Mouse (Mus musculus): Measurements from ENCODE around the gene Sulf2. TPM values are rescaled to one million over a fixed set of nuclear protein-coding genes. Genes with fewer than 3 reads are reported as not detected.

Sulf2 gene
- polyA plus RNA-seq, 1 experiment from 2014 or later: 68.4 TPM

- H3K36me3 ChIP-seq (ENCODE audit: control insufficient read depth, insufficient read depth, low read length): peaks cover 6% of the 10 kb centered on the region
- ATAC-seq: no peak
Observed at GRCm38 (mm10) chr2:166082661-166083060, 72.8 kb downstream of the Sulf2 start.

GRCm38 (mm10) chr2:166082193-166082592 lies 73.3 kb downstream of the Sulf2 start:
- Histone ChIP-seq H3K27me3 (replicated peaks; ENCODE audit: control insufficient read depth, insufficient read depth, low read length) (no peaks in the 10 kb centered on the region), H3K4me1 (ENCODE audit: control insufficient read depth, insufficient read depth, low read length) (peaks cover 19% of the 10 kb centered on the region), H3K4me2 (ENCODE audit: low read depth, low read length) (no peak overlapping the region), H3K36me3 (ENCODE audit: control insufficient read depth, insufficient read depth, low read length) (peaks cover 6% of the 10 kb centered on the region), H3K9me3 (ENCODE audit: control insufficient read depth, low read length) (no peaks in the 10 kb centered on the region), H3K9ac (ENCODE audit: low read depth, low read length) (no peak overlapping the region), H3K4me3 (ENCODE audit: low read length) (no peak overlapping the region), H3K27ac (ENCODE audit: low read length) (no peak overlapping the region)
- no peak for ATAC-seq
- WGBS: 74% methylated on average over 5 of the region's 5 CpGs

More at GRCm38 (mm10) chr2:166082661-166083060, 72.8 kb downstream of the Sulf2 start:
- H3K4me3 ChIP-seq (ENCODE audit: low read length): no peak overlapping the region
- no peaks in the 10 kb centered on the region for H3K9me3 ChIP-seq (ENCODE audit: control insufficient read depth, low read length)
- H3K27ac ChIP-seq (ENCODE audit: low read length): no peak overlapping the region
- H3K4me2 ChIP-seq (ENCODE audit: low read depth, low read length): no peak overlapping the region
- no peak overlapping the region for H3K9ac ChIP-seq (ENCODE audit: low read depth, low read length)
- WGBS: 87% methylated on average over 10 of the region's 10 CpGs
- H3K4me1 ChIP-seq (ENCODE audit: control insufficient read depth, insufficient read depth, low read length): peaks cover 19% of the 10 kb centered on the region
- H3K27me3 ChIP-seq (replicated peaks; ENCODE audit: control insufficient read depth, insufficient read depth, low read length): no peaks in the 10 kb centered on the region

- 0 out of 2 replicates have a peak overlapping the region, but pooled peaks have one; percentile 14 for H3K4me2 ChIP-seq (ENCODE audit: low read depth, low read length)
- peaks cover 19% of the 10 kb centered on the region for H3K4me1 ChIP-seq (ENCODE audit: control insufficient read depth, insufficient read depth, low read length)
- no peaks in the 10 kb centered on the region for H3K27me3 ChIP-seq (replicated peaks; ENCODE audit: control insufficient read depth, insufficient read depth, low read length)
- no peak overlapping the region for H3K27ac ChIP-seq (ENCODE audit: low read length)
- peak overlapping the region; percentile 20; the same call in 1 of the 2 replicates for H3K9ac ChIP-seq (ENCODE audit: low read depth, low read length)
- 79% methylated on average over 21 of the region's 21 CpGs for WGBS
- H3K36me3 ChIP-seq (ENCODE audit: control insufficient read depth, insufficient read depth, low read length): peaks cover 6% of the 10 kb centered on the region
- H3K9me3 ChIP-seq (ENCODE audit: control insufficient read depth, low read length): no peaks in the 10 kb centered on the region
- no peak for ATAC-seq
- no peak overlapping the region for H3K4me3 ChIP-seq (ENCODE audit: low read length)
Observed at GRCm38 (mm10) chr2:166080967-166081750, 74.3 kb downstream of the Sulf2 start.

- Histone ChIP-seq H3K27ac (ENCODE audit: low read length) (peak overlapping the region; percentile 56), H3K36me3 (ENCODE audit: control insufficient read depth, insufficient read depth, low read length) (peaks cover 6% of the 10 kb centered on the region), H3K9me3 (ENCODE audit: control insufficient read depth, low read length) (no peaks in the 10 kb centered on the region), H3K4me1 (ENCODE audit: control insufficient read depth, insufficient read depth, low read length) (peaks cover 19% of the 10 kb centered on the region), H3K4me2 (ENCODE audit: low read depth, low read length) (peak overlapping the region; percentile 14; the same call in 1 of the 2 replicates), H3K27me3 (replicated peaks; ENCODE audit: control insufficient read depth, insufficient read depth, low read length) (no peaks in the 10 kb centered on the region), H3K9ac (ENCODE audit: low read depth, low read length) (peak overlapping the region; percentile 20; the same call in 1 of the 2 replicates), H3K4me3 (ENCODE audit: low read length) (no peak overlapping the region)
- ATAC-seq: peak; percentile 82
- WGBS: 43% methylated on average over 17 of the region's 17 CpGs
Observed at GRCm38 (mm10) chr2:166079961-166080885, 75.2 kb downstream of the Sulf2 start.

GRCm38 (mm10) chr2:166079231-166079630 lies 76.2 kb downstream of the Sulf2 start:
- H3K4me3 ChIP-seq (ENCODE audit: low read length): no peak overlapping the region
- no peak overlapping the region for H3K27ac ChIP-seq (ENCODE audit: low read length)
- H3K9me3 ChIP-seq (ENCODE audit: control insufficient read depth, low read length): no peaks in the 10 kb centered on the region
- no peaks in the 10 kb centered on the region for H3K27me3 ChIP-seq (replicated peaks; ENCODE audit: control insufficient read depth, insufficient read depth, low read length)
- peaks cover 27% of the 10 kb centered on the region for H3K4me1 ChIP-seq (ENCODE audit: control insufficient read depth, insufficient read depth, low read length)
- H3K4me2 ChIP-seq (ENCODE audit: low read depth, low read length): no peak overlapping the region
- 90% methylated on average over 14 of the region's 14 CpGs for WGBS
- H3K36me3 ChIP-seq (ENCODE audit: control insufficient read depth, insufficient read depth, low read length): peaks cover 6% of the 10 kb centered on the region
- H3K9ac ChIP-seq (ENCODE audit: low read depth, low read length): no peak overlapping the region
- ATAC-seq: no peak

GRCm38 (mm10) chr2:166077371-166077770 lies 78.1 kb downstream of the Sulf2 start:
- Histone ChIP-seq H3K4me3 (ENCODE audit: low read length) (no peak overlapping the region), H3K36me3 (ENCODE audit: control insufficient read depth, insufficient read depth, low read length) (peaks cover 6% of the 10 kb centered on the region), H3K4me1 (ENCODE audit: control insufficient read depth, insufficient read depth, low read length) (peaks cover 27% of the 10 kb centered on the region), H3K9me3 (ENCODE audit: control insufficient read depth, low read length) (no peaks in the 10 kb centered on the region), H3K27ac (ENCODE audit: low read length) (no peak overlapping the region), H3K4me2 (ENCODE audit: low read depth, low read length) (no peak overlapping the region), H3K9ac (ENCODE audit: low read depth, low read length) (no peak overlapping the region), H3K27me3 (replicated peaks; ENCODE audit: control insufficient read depth, insufficient read depth, low read length) (no peaks in the 10 kb centered on the region)
- no peak for ATAC-seq
- 87% methylated on average over 9 of the region's 9 CpGs for WGBS

- Histone ChIP-seq H3K27me3 (replicated peaks; ENCODE audit: control insufficient read depth, insufficient read depth, low read length) (no peaks in the 10 kb centered on the region), H3K4me3 (ENCODE audit: low read length) (no peak overlapping the region), H3K4me1 (ENCODE audit: control insufficient read depth, insufficient read depth, low read length) (peaks cover 8% of the 10 kb centered on the region), H3K4me2 (ENCODE audit: low read depth, low read length) (no peak overlapping the region), H3K9ac (ENCODE audit: low read depth, low read length) (no peak overlapping the region), H3K36me3 (ENCODE audit: control insufficient read depth, insufficient read depth, low read length) (peaks cover 15% of the 10 kb centered on the region), H3K27ac (ENCODE audit: low read length) (no peak overlapping the region), H3K9me3 (ENCODE audit: control insufficient read depth, low read length) (no peaks in the 10 kb centered on the region)
- WGBS: 57% methylated on average over 6 of the region's 6 CpGs
- ATAC-seq: no peak
Observed at GRCm38 (mm10) chr2:166074322-166074721, 81.1 kb downstream of the Sulf2 start.

- H3K36me3 ChIP-seq (ENCODE audit: control insufficient read depth, insufficient read depth, low read length): peaks cover 8% of the 10 kb centered on the region
- peaks cover 8% of the 10 kb centered on the region for H3K4me1 ChIP-seq (ENCODE audit: control insufficient read depth, insufficient read depth, low read length)
- H3K4me2 ChIP-seq (ENCODE audit: low read depth, low read length): no peak overlapping the region
- no peak overlapping the region for H3K4me3 ChIP-seq (ENCODE audit: low read length)
- ATAC-seq: no peak
- H3K27ac ChIP-seq (ENCODE audit: low read length): no peak overlapping the region
- H3K9ac ChIP-seq (ENCODE audit: low read depth, low read length): no peak overlapping the region
- H3K9me3 ChIP-seq (ENCODE audit: control insufficient read depth, low read length): no peaks in the 10 kb centered on the region
- H3K27me3 ChIP-seq (replicated peaks; ENCODE audit: control insufficient read depth, insufficient read depth, low read length): no peaks in the 10 kb centered on the region
- WGBS: 75% methylated on average over 10 of the region's 10 CpGs
Observed at GRCm38 (mm10) chr2:166073082-166073481, 82.4 kb downstream of the Sulf2 start.

GRCm38 (mm10) chr2:166071889-166072288 lies 83.6 kb downstream of the Sulf2 start:
- Histone ChIP-seq H3K4me2 (ENCODE audit: low read depth, low read length) (no peak overlapping the region), H3K4me3 (ENCODE audit: low read length) (no peak overlapping the region), H3K9ac (ENCODE audit: low read depth, low read length) (no peak overlapping the region), H3K27ac (ENCODE audit: low read length) (no peak overlapping the region), H3K27me3 (replicated peaks; ENCODE audit: control insufficient read depth, insufficient read depth, low read length) (no peaks in the 10 kb centered on the region), H3K9me3 (ENCODE audit: control insufficient read depth, low read length) (no peaks in the 10 kb centered on the region), H3K4me1 (ENCODE audit: control insufficient read depth, insufficient read depth, low read length) (peaks cover 8% of the 10 kb centered on the region), H3K36me3 (ENCODE audit: control insufficient read depth, insufficient read depth, low read length) (peaks cover 8% of the 10 kb centered on the region)
- 84% methylated on average over 9 of the region's 9 CpGs for WGBS
- no peak for ATAC-seq
